Mouse (Mus musculus) Muller cell, postnatal 12 days (primary cell): Measurements from ENCODE around the gene Dnajc25.

ENCODE experiments used
- DNase-seq: peaks from one replicate; pipeline ENCODE4 v3.0.0-alpha.2; 2015; ENCODE audit errors: inconsistent ontology term

Gene Dnajc25

DNA sequence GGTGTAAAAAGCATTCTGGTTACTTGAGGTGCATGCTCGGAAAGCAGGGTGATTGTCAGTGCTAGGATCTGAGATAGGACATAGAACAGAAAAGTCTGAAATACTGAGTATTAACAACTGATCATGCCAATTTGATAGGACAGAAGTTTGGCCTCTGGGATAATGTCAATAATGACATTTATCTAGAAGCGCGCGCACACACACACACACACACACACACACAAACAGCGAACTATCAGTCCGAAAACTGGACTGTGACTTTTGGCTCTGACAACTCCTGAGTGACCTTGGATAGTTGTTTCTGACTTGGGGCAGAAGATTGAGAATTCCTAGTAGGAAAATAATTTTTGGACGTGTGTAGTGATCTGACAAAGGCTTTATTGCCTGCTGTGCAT, 8.9 kb downstream of the Dnajc25 start:
- DNase-seq: no peak

DNA sequence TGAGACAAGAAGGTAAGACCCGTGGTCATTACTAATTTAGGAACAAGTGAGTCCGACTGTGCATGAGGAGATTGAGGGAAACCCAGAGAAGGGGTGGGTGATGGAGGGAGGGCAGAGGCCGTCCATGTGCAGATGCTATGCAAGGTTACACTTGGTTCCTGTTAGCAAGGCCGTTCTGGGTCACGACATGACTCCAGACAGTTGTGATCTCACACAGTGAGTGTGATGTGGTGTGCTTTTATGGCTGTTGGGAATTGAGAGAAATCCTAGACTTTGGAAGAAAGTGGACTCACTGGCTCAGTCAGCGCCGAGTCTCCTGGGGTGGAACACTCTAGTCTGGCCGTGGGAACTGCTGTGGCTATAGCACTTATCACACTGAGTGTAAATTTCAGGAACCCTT, 11.3 kb downstream of the Dnajc25 start:
- no peak for DNase-seq

DNA sequence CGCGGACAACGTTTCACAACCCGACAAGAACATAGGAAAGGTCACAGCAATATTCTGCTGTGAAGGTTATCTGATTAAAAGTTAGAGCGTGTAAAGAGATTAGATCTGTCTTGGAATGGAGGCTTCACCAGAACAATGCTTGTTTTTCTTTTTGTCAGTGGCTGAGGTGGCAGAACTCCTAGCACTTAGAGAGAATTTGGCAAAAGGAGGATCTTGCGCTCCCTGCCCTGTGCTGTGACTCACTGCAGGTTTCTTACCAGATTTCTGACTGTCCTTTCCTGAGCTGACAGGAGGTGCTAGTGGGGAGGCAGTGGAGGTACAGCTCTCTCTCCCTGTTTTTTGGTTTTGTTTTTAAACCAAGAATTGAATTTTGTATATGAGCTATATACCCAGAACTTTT, 12.2 kb downstream of the Dnajc25 start:
- DNase-seq: no peak

DNA sequence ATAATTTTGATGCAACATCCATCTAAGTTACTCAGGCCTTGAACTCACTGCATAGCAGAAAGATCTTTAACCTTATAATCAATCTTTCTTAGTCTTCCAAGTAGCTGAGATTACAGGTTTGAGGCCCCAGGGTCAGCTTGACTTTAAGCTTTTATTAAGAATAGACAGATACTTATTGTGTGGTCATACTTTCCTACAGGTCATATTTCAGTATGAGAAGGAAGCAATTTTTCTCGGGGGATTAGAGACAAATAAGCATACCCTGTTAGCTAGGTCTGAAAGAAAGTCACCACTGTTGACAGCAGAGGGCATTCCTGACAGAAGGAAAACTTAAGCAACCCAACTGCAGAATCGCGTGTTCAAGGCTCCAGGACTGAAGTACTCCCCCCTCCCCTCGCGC, 13.1 kb downstream of the Dnajc25 start:
- DNase-seq: no peak

DNA sequence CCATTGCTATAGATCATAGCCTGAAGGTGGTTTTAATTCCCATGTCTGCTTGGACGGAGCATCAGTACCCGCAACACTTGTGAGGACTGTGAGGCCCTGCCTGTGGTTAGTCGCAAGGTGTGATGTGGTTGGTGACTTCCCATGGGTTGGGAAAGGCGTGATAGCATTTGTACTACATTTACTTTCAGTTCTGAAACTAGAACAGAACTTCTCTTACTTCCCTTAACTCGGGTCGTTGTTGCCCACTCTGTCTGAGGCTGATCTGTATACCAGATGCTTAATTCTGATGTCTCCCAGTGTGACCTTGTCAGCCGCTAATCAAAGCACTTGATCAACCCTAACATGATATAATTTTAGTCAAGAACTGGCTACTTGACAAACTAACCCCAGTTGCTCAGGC, 14.3 kb downstream of the Dnajc25 start:
- no peak for DNase-seq

DNA sequence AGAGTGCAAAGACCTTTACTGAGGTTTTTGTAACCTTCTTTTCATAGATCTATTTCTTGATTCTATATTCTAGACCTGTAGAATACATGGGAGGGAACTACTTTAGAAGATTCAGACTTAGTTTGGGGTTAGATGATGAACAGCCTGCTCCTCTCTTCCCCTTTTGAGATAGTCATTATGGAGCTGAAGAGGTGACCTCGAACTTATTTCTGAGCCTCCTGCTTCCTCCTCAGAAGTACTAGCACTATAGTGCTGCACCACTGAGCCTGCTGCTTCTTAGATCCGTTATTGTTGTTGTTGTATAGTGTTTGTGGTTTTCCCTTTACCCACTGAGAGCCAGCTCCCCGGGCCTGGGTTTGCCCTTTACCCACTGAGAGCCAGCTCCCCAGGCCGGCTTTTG, 14.8 kb downstream of the Dnajc25 start:
- DNase-seq: no peak

DNA sequence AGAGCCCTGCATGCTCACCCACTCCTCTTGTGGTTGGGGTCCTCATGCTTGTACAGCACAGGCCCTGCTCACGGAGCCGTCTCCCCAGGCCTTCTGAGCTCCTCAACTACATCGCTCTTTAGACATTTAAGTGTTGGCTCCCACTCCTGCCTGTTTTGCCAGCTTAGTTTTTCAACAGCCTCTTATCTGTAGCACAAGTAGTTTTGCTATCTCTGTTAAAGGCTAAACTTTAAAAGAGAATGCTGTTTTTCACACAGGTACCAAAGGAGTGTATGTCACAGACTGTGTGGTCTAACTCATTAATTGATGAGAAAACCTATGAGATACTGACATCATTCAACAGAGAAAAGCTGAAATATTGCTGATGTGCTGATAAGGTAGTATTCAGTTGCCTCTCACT, 16.6 kb downstream of the Dnajc25 start:
- DNase-seq: no peak

DNA sequence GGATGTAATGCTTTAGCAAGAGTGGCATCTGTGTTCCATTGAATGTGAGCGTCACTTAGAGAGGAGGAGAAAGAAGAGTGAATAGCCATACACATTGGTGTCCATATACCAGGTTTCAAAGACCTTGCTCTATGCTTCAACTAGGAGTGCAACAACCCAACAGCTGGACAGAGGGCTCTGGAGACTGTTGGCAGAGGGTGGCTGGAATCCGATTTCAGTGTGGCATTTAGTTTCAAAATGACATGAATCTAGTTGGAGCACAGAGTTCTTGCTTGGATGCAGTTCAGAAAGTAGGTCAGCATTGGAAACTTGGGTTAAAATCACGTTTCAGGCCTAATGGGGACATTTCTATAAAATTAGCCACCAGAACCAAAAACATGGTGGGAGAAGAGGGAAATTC, 20.3 kb downstream of the Dnajc25 start:
- DNase-seq: no peak

DNA sequence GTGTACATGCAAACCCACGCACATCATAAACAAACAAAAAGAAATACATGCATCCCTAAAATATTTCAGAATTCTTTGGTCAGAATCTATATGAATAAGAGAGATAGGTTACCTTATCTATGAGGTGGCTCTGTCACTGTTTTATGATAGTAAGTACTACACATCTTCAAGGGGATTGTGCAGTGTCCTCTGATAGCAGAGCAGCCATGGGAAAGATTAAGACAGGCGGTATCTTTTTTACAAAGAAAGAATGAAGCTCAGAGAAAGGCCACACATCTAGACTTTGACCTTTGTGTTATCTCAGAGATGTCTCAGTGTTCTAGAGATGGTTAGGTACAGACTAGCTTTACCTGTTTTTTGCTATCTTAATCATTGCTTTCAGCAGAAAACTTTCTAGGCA, 22.1 kb downstream of the Dnajc25 start:
- no peak for DNase-seq

DNA sequence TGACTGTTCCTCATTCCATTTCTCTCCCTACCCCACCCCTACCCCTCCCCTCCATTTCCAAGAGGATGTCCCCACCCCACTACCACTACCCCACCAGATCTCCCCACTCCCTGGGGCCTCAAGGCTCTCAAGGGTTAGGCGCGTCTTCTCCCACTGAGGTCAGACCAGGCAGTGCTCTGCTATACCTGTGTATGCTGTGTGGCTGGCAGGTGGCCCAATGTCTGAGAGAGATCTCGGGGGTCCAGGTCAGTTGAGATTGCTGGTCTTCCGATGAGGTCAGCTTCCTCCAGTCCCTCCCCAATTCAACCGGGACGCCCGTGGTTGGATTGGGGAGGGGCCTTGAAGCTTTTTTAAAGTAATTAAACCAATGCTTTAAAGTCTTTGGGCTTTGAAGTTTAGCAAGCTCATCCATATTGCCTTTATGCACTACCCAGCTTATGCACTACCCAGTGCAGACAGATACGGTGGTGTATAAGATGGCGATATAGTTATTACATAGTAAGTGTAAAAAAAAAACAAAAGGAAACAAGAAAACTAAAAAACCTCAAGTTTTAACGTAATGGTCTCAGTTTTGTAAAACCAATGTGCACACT, 39.6 kb downstream of the Dnajc25 start:
- DNase-seq: no peak

DNA sequence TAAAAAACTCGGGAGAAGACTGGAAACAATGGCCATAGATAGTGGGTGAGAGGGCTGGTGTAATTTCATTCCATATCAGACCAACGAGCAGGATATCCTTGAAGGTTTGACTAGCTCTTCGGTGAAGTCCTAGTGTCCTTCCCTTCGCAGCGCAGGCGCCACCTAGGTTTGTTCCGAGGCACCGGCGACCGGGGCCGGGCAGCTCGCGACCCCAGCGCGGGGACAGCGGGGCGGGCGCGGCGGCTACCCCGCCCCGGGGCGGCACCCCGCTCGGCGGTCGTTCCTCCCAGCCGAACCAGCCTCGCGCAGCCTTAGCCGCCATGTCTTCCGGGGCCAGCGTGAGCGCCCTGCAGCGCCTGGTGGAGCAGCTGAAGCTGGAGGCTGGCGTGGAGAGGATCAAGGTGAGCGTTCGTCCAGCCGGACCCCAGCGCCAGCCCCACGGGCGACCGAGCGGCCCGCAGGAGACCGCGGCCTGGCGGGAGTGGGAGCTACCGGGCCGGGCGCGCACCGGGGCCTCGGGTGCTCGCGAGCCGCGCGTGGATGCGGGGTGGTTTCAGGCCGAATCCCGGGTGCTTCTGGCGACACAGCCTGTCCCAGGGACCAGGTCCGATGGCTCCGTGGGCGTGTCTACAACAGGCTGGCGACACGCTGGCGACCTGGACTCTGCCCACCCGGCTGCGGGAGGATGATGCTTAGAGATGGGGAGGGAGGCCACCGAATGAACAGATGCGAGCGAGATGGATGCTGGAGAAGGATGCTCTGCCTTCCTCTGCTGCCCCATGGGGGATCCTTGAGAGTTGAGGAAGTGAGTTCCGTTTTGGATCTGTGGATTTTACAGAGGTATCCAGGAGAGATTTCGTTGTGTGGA, 40.3 kb downstream of the Dnajc25 start, which contains the start of gene Gng10:
Gene Gng10 (plus strand): TSS at position 171 of the 868 bp plus-strand sequence.
- peak; percentile 75 for DNase-seq

DNA sequence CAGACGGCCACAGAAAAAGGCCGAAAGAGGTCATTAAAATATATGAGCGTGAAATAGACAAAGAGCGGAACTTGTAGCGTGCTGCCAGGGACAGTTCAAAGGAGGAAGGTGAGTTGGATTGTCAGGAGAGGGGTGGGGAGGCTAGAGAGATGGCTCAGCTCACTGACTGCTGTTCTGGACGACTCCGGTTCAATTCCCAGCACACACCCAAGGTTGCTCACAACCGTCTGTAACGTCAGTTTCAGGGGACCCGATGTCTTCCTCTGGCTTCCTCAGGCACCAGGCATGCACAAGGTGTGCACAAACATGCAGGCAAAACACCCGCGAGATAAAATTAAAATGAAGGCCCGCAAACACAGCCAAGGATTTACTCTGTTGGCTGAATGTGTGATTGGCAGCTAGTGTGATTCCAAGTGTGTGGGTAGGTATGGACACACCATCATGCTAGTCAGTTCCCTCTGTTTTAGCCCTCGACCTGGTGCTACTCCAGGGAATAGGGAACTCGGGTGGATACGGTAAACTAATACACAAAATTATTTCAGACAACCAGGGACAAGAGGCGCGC, 41.0 kb downstream of the Dnajc25 start:
- DNase-seq: peak; percentile 9

DNA sequence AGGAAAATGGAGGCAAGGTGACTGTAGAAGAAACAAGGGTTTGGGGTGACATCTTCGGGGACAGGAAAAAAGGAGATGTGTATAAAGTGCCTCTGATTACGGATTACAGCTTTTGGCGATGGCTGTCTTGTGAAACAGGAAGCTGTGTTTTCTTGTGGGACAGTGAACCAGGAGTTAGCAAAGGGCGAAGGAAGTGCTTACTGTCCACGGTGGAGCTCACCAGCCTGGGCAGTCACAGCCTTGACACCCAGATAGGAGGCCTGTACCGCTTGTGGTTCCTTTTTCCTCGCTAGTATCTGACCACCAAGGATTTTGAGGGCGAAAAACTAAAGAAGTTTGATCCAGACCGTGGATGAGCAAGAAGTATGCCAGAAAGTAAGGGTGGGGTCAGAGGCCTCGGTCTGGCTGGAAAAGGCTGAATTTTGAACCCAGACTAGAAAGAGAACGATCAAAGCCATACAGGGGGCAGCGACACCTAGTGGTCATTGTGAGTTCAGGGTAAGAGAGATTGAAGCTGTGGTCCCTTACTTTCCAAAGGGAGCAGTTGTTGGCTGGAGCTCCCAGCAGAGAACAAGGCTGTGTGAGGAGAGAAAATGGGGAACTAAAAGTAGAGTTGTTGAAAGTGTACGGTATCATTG, 41.7 kb downstream of the Dnajc25 start:
- peak; percentile 66 for DNase-seq

DNA sequence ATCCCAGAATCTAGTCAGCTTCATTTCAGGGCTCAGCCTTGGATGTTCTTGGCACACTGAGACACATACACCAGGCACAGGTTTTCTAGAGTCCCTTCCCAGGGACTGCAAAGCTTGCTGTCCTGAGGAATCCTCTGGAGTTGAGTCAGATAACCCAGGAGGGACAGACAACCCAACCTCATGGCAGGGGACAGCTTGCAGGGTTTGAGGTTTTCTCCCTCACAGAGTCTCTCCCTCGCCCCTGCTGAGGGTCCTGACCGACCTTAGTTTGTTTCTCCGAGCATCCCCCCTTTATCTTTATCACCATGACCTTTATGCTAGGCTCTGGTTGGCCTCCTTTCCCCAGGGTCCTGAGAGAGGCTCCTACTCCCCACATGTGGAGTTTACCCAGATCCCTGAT, 42.7 kb downstream of the Dnajc25 start:
- no peak for DNase-seq

DNA sequence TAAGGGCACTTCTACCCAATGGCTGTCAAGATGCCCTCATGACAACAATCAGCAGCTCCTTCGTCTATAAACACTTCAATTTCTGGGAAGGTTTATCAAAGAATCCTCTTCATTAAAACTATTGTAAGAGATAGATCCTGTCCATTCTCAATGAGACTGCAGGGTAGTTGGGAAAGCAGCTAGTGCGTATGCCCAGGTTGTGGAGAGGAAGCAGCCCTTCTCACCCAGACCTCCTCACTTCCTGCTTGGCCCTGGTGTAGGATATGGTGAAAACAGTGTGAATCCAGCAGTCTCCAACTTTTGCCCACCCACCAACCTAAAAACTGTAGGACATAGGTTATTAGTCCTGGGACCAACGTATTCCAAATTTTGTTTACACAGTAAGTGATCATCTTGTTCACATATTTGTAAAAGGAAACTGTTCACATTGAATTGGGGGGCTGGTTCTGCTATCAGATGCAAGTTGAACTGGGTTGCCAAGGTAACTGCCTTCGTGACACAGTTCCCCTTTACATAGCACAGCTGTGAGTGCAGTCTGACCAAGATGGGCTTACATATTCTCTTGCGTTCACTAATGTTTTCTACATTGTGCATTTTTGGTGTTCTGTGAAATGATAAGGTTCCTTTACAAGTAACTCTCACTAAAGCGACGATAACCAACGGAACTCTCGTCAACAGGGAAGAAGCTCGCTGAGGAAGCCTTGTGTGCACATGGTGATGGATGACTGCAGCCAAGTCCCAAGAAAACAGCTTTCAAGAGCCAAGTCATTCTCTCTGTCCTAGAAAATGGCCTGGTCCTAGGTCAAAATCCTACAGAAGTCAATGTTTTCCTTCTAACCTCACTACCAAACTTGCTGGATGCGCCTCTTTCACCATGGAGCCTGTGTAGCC, 45.8 kb downstream of the Dnajc25 start:
- no peak for DNase-seq

DNA sequence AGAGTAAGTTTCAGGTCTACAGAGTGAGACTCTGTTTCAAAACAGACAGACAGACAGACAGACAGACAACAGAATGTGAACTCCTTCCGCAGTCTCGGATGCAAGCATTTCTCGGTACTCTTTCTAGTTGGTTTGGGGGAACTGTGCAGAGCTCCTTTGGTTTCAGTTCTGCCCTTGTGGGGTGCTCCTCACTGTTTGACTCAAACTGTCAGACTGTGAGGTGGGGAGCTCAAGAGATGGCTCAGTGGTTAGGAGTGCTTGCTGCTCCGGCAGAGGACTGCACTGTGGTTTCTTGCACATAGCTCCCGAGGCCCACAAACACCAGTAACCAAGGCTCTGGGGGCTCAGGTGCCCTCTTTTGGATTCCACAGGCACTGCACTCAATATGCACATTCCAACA, 48.2 kb downstream of the Dnajc25 start:
- DNase-seq: no peak

DNA sequence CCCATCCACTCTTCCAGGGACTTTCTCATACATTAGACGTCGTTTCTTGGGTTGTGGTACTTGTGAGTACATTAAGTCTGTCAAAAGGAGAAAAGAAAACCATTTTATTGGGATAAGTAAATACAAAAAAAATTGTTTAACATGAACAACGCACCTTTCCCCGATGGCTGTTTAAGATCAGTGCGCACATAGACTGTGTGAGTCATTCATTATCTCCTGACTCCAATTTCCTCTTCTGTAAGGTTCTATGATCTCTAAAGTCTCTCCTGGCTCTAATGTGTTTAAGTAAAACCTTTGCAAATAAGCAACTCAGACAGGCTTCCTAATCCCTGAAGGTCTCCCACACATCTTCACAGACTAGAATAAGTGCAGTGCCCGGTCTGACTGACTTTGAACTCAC, 49.0 kb downstream of the Dnajc25 start:
- DNase-seq: no peak

DNA sequence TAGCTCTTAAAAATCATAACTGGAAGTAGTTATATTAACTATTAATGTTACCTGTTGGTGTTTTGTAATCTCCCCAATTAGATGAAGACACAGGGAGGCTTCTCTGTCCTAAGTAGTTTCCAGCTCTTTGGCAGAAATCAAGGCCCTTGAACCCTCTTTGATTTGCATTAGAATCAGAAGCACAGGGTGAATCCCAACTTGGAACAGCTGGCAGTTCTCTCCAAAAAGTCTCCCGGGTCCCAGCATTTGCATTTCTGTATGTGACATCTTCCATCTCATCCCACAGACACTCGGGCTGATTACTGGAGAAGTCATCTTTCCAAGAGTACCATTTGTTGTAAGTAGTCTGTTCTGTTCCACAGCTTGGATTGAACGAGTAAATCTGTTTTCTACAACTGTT, 52.4 kb downstream of the Dnajc25 start:
- no peak for DNase-seq

DNA sequence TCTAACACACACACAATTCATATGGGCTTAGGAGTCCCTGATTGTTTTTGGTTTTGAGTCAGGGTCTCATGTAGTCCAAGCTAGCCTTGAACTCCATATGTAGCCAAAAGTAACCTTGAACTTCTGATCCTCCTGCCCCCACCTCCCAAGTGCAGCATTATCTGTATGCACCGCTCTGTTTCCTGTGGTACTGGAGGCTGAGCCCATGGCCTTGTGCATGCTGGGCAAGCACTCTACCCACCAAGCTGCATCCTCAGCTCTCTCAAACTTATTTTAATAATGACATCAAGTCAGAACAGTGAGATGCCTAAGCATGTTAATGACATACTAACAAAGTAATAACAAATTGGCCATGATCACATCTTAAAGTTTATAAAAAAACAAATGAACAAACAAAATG, 56.2 kb downstream of the Dnajc25 start:
- no peak for DNase-seq

DNA sequence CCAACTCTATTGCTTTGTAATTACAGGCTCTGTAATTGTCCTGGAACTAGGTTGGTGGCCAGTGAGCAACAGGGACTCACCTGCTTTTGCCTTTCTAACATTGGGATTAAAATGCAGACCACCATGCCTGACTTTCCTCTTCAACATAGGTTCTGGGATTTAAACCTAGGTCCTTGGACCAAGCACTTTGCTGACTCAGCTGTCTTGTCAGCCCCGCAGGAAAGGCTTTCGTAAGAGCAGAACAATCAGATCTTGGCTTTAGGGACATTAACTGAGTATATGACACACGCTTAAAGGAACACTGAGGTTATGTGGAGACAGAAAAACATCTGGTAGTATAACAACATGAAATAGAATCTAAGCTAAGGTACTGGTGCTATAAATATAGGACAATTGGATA, 63.1 kb downstream of the Dnajc25 start:
- DNase-seq: no peak

DNA sequence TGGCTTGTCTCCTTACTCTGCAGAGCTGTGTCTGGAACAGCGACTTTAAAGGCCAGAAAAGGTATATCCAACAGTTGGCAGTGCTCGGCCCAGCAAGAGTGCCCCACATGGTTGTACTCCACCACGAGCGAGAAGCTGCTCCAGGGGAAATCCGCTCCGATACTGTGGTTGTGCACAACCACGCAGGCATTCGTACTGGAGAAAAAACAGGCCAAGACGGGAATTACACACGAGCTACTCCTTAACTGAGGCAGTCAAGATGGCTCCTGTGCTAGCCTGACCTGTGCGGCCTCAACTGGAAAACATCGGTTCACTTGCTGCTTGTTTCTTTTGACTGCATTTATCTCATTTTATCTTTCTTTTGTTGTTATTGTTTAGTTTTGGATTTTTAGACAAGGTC, 67.7 kb downstream of the Dnajc25 start:
- DNase-seq: no peak

DNA sequence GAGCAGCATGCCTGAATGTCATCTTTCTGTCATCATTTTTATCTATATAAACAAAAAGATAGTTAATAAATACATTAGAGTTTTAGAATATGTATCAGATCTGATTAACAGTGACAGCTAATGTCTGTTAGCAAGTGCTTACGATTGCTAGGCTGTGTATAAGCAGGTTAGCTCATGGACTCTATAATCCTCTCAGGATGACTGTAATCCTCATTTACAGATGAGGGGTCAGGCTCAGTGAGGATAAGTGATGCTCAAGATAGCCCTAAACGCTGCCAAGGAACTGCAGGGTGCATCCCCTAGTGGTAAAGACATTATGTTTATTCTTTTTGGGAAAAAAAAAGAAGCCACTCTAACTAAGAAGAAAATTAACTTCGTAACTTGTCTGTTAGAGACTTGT, 74.4 kb downstream of the Dnajc25 start:
- no peak for DNase-seq
